Mouse (Mus musculus): ENCODE measurements around the gene Rbp4.

GRCm38 (mm10) chr19:38161648-38162354 is 36.7 kb upstream of the Rbp4 start:
- TF ChIP-seq MAFK (IDR thresholded peaks at IDR 0.05; ENCODE audit: insufficient read depth, low read depth, low read length) (no peak), HCFC1 (IDR thresholded peaks at IDR 0.05; ENCODE audit: borderline replicate concordance, insufficient read depth, low read length) (no peak), ZC3H11A (IDR thresholded peaks at IDR 0.05; ENCODE audit: borderline replicate concordance, low read depth, low read length) (no peak)
